ENCODE assay signal across 14 mouse cellular contexts in the genomic region with DNA sequence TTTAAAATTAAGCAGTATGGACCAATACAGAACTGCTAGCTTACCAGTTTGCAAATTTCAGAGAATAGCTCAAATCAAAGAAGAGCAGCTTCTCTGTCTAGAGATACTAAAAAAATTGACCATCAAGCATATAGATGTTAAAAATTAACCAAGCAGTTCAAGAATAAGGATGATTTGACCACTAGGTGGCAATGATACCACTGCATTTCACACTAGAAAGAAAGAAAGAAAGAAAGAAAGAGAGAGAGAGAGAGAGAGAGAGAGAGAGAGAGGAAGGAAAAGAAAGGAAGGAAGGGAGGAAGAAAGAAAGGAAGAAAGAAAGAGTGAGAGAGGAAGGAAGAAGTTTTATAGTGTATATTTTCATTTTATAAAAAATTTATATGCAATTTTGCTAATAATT. TPM values are rescaled to one million over a fixed set of nuclear protein-coding genes. Genes with fewer than 3 reads are reported as not detected.
A peak's percentile ranks its signal among the peaks of the same experiment; 100 is the strongest.
DNase-seq lines count a peak whose midpoint lies in the region; TF ChIP-seq lines count a peak whose summit lies in the region.
"Had no signal": no experiment of that assay in that cellular context is flagged by ENCODE, and none has a peak within 500 bp of the region (broad histone marks: within the 10 kb centered on the region; RNA-seq: fewer than 3 reads in every experiment).

No protein-coding gene starts in this region.

- DNase-seq in heart, adult 2 months, result no peak
- no peak for DNase-seq in heart, postnatal 36 days
- DNase-seq in lung, postnatal 10 days, result peak; percentile 17
- DNase-seq in lung, postnatal 14 days, result no peak
- peak; percentile 7 for DNase-seq in R1 (ENCODE audit: low read depth, low spot score)
- peak; percentile 69 for DNase-seq in naive thymus-derived CD4-positive, alpha-beta T cell, adult 2 months (ENCODE audit: low read depth)
- no peak for DNase-seq in urinary bladder, postnatal 4 days (ENCODE audit: low spot score in 2 of 2)
- no peak for DNase-seq in spleen, postnatal 14 days (ENCODE audit: low spot score in 2 of 2)
- DNase-seq: kidney, adult 18-20 months; layer of hippocampus, postnatal 36 days; right cerebral cortex, postnatal 25 days had no signal

- H3K27ac ChIP-seq in heart, adult 2 months, result no peak overlapping the region
- H3K27ac ChIP-seq: macrophage; neural tube, embryonic 12.5 days had no signal

- no peak overlapping the region for H3K4me3 ChIP-seq in heart, adult 2 months
- H3K4me3 ChIP-seq: neural tube, embryonic 12.5 days had no signal

- TF ChIP-seq CTCF in heart, adult 2 months (IDR thresholded peaks at IDR 0.05), result peak; percentile 74

- intact Hi-C loops in heart, adult 2 months (cut with DNase I), result no loop called here
- intact Hi-C loops in heart, postnatal 36 days (cut with DNase I), result loop anchor here (10.0 kb wide), 1 partner anchor 1262 kb away; the partner anchor contains the start of genes Cwc15 and Kdm4d

- no peaks in the 10 kb centered on the region for H3K79me2 ChIP-seq in heart, adult 2 months (replicated peaks; ENCODE audit: control insufficient read depth, insufficient read depth, low read length)

- H3K36me3 ChIP-seq in heart, adult 2 months (ENCODE audit: control insufficient read depth, insufficient read depth, low read length), result peaks cover 11% of the 10 kb centered on the region
- H3K36me3 ChIP-seq: G1E; neural tube, embryonic 12.5 days had no signal

- no peaks in the 10 kb centered on the region for H3K27me3 ChIP-seq in heart, adult 2 months (ENCODE audit: control insufficient read depth, insufficient read depth, low read length)
- H3K27me3 ChIP-seq: neural tube, embryonic 12.5 days had no signal

- no peak overlapping the region for H3K9ac ChIP-seq in heart, adult 2 months (ENCODE audit: low read depth, low read length)
- H3K9ac ChIP-seq: neural tube, embryonic 12.5 days had no signal

- TF ChIP-seq EP300 in heart, adult 2 months (IDR thresholded peaks at IDR 0.05; ENCODE audit: insufficient read depth, low read depth, low read length), result no peak

- peaks cover 2% of the 10 kb centered on the region for H3K4me1 ChIP-seq in heart, adult 2 months (ENCODE audit: control insufficient read depth, insufficient read depth, low read length)

- TF ChIP-seq POLR2A in heart, adult 2 months (IDR thresholded peaks at IDR 0.05; ENCODE audit: insufficient read depth, low read depth, low read length), result no peak

RNA-seq across cellular contexts. Expression of gene Jrkl, which starts 3.3 kb away (rescaled TPM):
- total RNA-seq in heart, adult 2 months (2021), result 1 to 10 TPM; 5.3 to 5.7 TPM
- polyA plus RNA-seq in heart, adult 2 months (2012; rRNA removed), result 0.80 and 1.9 TPM in 2 replicates
- 1 to 10 TPM; 6.1 to 6.2 TPM for total RNA-seq in heart, postnatal 36 days (2021)

RNA-seq across cellular contexts. Expression of gene Ccdc82, which starts 4.4 kb away (rescaled TPM):
- total RNA-seq in heart, adult 2 months (2021), result 1 to 10 TPM; 8.5 to 9.3 TPM
- polyA plus RNA-seq in heart, adult 2 months (2012; rRNA removed), result 4.6 and 7.9 TPM in 2 replicates
- total RNA-seq in heart, postnatal 36 days (2021), result 1 to 10 TPM; 8.7 to 8.9 TPM

RNA-seq across cellular contexts. Expression of gene Maml2, which starts 55.4 kb away (rescaled TPM):
- total RNA-seq in heart, adult 2 months (2021), result 1 to 10 TPM; 5.7 to 6.5 TPM
- 4.8 and 6.2 TPM in 2 replicates for polyA plus RNA-seq in heart, adult 2 months (2012; rRNA removed)
- total RNA-seq in heart, postnatal 36 days (2021), result 1 to 10 TPM; 6.0 to 6.2 TPM

Comparison
In these comparisons a context has a peak if more than half of its experiments do, and no peak if none do; other contexts are left out.
1. DNase-seq: peak in lung, postnatal 10 days (single experiment), R1 (single experiment) and naive thymus-derived CD4-positive, alpha-beta T cell, adult 2 months (single experiment); none in heart, adult 2 months (0 of 2), heart, postnatal 36 days (0 of 2), lung, postnatal 14 days (single experiment), urinary bladder, postnatal 4 days (0 of 2) and spleen, postnatal 14 days (0 of 2).